Mouse (Mus musculus): Measurements from ENCODE around the gene Ano2.

- TF ChIP-seq CTCF (IDR thresholded peaks at IDR 0.05; ENCODE audit: low read depth) (no peak), EP300 (IDR thresholded peaks at IDR 0.05; ENCODE audit: low read depth) (no peak)
Measured at GRCm38 (mm10) chr6:125663906-125664305, 26.3 kb upstream of the Ano2 start.

All from liver, embryonic 14.5 days (tissue).